Mouse (Mus musculus): ENCODE data around the gene Taf10.

Taf10 gene

GRCm38 (mm10) chr7:105743926-105744590 lies at the start of gene Taf10:
Gene Taf10 (minus strand): TSS chr7:105744361.
- DNase-seq (ENCODE audit: low spot score) = peak; percentile 82

DNA sequence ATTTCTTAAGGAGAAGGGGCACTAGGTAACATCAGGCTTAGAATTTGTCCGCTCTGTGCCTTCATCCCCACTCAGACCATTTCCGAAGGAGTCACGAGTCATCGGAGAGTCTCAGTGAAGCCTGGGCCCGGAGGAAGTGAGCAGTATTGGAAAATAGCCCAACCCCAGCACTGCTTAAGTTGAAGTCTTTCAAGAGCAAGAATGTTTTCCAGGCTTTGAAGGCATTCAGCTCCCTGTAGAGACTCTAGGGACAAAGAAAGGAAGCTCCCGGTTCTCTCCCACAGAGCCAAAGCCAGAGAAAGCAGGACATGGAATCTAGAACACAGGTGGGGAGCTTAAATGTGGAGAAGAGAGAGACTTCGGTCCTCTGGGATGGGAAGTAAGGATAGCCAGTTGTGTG lies 49.5 kb upstream of the Taf10 start:
- no peak for DNase-seq (ENCODE audit: low spot score)

DNA sequence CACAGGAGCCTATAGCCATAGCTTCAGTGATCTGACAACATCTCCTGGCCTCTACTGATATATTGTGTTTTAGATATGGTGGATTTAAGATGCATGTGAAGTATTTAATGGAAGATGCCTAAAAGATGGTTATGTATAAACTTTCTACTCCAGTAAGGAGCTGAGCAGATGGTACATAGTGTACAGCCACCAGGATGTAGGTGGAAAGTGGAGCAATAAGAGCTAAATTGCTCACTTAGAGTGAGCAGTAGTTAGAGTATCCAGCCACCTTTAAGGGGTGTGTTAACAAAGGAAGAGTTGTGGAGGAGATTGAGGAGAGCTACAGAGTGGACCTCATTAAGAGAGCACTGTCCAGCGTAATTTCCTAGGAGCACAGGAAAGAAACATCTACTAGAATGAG lies 47.0 kb upstream of the Taf10 start:
- DNase-seq (ENCODE audit: low spot score) = no peak

GRCm38 (mm10) chr7:105787285-105788140 lies 43.4 kb upstream of the Taf10 start, which contains the start of gene Dchs1:
Gene Dchs1 (minus strand): TSS chr7:105787654.
- no peak for DNase-seq (ENCODE audit: low spot score)

DNA sequence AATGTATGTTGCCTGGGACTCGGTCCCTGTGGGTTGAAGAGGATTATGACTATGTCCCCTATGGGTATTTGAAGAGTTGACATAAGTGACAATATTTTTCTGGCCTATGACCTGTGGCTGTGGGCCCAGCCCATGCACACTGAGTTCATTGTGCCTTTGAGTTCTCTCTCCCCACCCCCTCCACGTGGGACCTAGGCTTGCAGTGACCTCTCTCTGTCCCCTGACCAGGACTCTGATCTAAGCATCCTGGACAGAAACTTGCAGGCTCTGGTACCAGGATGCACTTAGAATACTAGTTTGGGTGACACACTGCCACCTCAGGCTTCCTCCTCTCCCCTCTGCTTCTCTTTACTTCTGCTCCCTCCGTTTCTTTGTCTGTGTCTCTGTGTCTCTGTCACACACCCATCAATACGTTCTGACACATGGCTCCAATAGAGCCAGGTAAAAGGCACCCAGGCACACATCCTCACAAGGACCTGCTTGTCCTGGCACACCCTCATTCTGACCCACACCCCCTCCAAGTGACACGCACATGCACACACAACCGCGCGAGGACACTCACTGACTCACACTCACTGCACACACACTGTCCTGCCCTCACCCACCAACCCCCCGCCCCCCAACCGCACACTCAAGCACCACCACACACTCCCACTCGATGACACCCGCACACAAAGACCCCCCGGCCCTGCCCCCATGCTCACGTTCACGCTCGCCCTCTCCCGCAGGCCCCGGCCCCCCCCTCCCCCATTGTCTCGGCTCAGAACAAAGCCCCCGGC lies 42.5 kb upstream of the Taf10 start:
- DNase-seq (ENCODE audit: low spot score) = no peak

DNA sequence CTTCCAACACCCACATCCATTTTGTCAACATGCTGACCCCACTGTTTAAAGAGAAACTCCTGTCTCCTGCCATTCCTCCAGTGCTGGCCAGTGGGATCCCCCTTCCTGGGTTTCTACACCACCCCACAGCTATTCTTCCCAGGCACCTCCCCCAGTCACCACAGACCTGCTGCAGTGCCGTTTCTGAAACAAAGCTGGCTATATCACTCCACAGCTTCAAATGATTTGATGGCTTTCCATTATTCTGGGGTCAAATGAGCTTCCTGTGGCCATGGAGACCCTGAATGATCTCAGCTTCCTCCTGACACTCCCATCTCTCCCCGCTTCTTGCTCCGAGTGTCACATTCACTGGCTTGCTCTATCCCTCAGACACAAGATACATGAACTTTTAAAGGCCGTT lies 40.4 kb upstream of the Taf10 start:
- DNase-seq (ENCODE audit: low spot score) = no peak

DNA sequence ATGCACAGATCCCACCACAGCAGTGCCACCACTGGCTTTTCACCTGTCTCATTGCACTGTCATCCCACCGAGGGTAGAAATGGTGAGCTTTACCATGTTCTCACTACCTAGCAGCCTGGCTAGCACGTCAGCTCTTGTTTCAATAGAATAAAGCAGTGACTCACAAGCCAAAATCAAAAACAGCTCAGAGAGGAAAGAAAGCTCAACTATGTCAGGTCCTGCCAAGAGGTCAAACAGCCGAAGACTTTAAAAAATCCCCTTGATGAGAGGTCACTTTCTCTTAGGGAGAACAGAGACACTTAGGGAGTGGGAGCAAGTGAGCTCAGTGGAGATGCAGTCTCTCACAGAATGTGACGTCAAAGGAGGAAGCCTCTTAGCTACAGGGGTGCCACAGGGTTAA lies 39.7 kb upstream of the Taf10 start:
- no peak for DNase-seq (ENCODE audit: low spot score)

GRCm38 (mm10) chr7:105778553-105779265 lies 34.5 kb upstream of the Taf10 start:
- no peak for DNase-seq (ENCODE audit: low spot score)

GRCm38 (mm10) chr7:105777797-105778552 lies 33.8 kb upstream of the Taf10 start:
- DNase-seq (ENCODE audit: low spot score) = peak; percentile 27

GRCm38 (mm10) chr7:105777316-105777715 lies 33.2 kb upstream of the Taf10 start:
- no peak for DNase-seq (ENCODE audit: low spot score)

- DNase-seq (ENCODE audit: low spot score) = no peak
Measured at GRCm38 (mm10) chr7:105776026-105776425, 31.9 kb upstream of the Taf10 start.

GRCm38 (mm10) chr7:105774661-105775060 lies 30.5 kb upstream of the Taf10 start:
- no peak for DNase-seq (ENCODE audit: low spot score)

GRCm38 (mm10) chr7:105773041-105773440 lies 28.9 kb upstream of the Taf10 start:
- no peak for DNase-seq (ENCODE audit: low spot score)

DNA sequence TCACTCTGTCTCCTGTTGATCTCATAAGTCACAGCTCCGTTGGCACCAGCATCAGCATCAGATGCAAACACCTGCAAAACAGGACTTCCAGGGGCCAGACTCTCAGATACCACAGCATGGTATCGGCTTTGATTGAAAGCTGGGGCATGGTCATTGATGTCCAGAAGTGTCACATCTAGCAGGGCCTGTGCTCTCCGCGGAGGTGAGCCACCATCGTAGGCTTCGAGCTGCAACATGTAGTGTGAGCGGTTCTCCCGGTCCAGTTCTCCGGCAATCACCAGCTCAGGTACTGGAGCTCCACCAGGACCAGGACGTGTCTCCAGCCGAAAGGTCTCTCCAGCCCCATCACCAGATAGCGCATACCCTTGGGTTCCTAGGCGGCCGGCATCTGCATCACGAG lies 28.2 kb upstream of the Taf10 start:
- no peak for DNase-seq (ENCODE audit: low spot score)

DNA sequence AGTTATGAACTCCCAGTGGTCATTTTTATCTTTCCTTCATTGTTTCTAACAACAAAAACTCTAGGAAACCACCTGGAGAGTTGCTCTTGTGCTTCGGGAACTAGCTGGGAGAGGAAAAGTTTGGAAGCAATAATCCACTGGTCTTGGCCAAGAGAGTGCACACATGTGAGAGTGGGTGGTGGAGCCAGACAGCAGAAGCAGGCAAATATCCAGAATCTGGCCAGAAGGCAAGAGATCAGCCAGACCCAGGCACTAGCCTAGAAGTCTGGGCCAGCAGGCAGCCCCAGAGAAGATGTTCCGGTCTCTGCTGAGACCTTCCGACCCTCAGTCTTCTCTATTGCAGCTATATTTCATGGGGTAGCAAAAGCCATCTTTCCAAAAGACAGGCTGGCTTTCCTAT lies 25.8 kb upstream of the Taf10 start:
- no peak for DNase-seq (ENCODE audit: low spot score)

GRCm38 (mm10) chr7:105767729-105768165 lies 23.6 kb upstream of the Taf10 start:
- no peak for DNase-seq (ENCODE audit: low spot score)

DNA sequence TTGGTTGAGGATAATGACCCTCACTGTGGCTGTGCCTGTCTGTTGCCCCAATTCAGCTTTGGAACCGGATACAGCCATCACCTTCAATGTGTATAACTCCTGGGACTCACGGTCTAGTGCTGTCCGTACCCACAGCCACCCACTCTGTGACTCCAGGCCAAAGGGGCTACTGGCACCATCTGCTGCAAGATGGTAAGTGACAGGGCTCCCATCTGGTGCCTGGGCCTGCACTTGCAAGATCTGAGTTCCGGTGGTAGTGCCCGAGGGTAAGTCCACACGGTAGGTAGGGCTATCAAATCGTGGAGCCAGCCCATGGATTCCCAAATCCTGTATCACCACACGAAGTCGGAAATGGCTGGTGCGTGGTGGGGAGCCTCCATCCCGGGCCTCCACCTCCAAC lies 20.2 kb upstream of the Taf10 start:
- DNase-seq (ENCODE audit: low spot score) = no peak

DNA sequence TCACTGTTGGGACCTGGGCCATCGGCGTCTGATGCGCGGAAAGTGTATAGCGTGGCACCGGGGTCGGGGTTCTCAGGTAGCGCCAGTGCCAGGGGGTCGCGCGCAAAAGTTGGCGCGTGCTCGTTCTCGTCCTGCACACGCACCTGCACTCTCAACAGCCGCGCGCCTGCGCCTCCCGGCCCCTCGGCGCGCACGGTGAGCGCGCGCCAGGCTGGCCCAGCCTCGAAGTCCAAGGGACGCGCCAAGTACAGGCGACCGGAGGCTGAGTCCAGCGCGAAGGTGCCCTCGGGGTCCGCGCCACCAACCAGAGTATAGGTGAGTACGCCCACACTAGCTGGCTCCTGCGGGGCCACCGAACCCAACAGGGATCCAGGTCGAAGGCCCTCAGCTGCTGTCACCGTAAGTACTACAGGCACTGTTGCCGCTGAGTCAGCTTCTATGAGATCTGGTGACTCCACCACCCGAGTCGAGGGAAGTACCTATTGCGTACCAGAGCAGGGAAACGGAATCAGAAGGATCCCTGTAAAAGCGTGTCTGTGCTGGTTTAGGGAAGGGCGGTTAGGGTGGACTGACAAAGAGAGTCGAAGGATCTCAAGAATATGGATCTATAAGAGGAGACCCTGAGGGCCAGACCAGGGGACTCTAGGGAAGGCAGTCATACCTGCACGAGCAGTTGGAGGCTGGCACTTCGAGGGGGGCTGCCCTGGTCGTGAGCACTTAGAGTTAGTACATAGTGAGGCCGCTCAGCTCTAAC lies 18.5 kb upstream of the Taf10 start:
- no peak for DNase-seq (ENCODE audit: low spot score)

GRCm38 (mm10) chr7:105761813-105762484 lies 17.8 kb upstream of the Taf10 start:
- no peak for DNase-seq (ENCODE audit: low spot score)

DNA sequence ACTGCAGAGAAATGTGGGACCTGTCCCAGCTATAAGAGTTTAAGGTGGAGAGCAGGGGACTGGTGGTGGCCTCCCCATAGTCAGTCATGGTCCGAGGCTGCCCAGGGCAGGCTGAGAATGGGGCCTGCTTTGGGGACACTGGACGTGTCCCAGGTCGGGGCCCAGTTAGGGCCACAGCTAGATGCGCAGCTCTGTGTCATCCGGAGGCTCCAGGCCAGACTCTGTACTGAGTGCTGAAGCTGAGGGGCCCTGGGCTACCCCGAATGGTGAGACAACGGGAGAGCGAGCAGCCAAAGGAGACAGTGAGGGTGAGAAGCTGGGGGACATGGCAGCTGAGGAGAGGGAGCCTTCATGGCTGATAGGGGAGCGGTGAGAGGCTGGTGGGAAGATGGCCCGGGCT lies 9.1 kb upstream of the Taf10 start:
- DNase-seq (ENCODE audit: low spot score) = no peak

All from urinary bladder, postnatal 25 days (tissue).